Mouse (Mus musculus) forelimb bud, embryonic 11.5 days (tissue): ENCODE measurements at regions not wholly inside any gene's neighbourhood (a gene's known extent, or its start where the extent isn't known, plus 50 kb on each side); places are given as distances from the start of the nearest gene placed in this dataset.

Source experiments
- DNase-seq: peaks from one replicate; pipeline ENCODE4 v3.0.0-alpha.2; 2012; ENCODE audit warnings: low read depth, low spot score

DNA sequence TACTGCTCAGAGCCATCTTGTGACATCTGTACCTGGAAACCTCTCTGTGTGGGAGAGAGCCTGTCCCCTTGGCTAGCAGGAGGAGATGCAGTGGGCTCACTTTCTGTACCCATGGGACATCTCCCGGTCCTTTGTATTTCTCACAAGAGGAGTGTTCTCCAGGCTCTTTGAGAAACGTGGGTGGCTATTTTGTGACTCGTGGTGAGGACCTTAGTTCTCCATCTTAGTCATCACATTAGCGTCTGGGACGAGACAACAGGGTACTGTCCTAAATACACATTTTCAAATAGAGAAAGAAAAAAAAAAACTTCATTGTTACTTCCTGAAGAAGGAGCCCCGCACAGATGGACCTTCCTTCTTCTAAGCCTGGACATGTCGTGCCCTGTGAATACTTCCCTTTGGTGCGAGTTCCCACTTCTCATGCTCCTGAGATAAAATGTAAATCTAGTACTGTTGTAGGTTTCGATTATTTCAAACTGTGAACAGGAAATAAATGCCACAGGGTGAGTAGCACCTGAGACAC is 366.8 kb upstream of the Runx1 start:
- no peak for DNase-seq

DNA sequence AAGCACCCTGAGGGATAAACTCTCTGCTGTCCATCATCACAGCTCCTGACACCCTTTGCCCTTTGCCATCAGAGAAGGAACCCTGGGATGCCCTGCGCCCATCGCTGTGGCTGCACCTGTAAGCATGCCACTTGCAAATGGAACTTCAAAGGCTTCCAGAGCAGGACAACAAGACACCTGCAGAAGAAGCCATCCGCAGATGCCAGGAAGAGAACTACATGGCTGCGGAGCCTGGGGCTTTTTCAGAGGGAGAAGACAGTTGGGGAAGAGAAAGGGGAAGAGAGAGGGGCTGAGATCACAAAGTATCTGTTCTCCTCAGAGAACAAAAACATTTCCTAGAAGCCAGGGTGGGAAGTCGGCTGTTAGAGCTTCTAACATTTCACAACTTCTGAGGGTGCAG is 365.2 kb upstream of the Runx1 start:
- no peak for DNase-seq

DNA sequence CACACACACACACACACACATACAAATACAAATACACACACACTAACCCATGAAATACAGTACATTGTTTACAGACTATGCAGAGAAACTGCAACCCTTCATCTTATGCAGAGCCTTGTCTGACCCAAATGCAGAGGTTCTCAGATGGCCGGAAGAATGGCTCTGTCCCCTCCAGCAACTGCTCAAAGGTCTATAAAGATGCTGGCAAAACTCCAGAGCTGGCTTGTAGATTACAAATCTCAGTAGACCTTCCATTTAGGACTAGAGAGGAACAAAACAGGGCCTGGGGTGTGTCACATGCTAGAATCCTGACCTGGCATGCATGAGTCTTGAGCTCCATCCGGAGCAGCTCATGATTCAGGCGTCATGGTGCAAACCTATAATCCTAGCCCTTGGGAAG is 364.4 kb upstream of the Runx1 start:
- no peak for DNase-seq

DNA sequence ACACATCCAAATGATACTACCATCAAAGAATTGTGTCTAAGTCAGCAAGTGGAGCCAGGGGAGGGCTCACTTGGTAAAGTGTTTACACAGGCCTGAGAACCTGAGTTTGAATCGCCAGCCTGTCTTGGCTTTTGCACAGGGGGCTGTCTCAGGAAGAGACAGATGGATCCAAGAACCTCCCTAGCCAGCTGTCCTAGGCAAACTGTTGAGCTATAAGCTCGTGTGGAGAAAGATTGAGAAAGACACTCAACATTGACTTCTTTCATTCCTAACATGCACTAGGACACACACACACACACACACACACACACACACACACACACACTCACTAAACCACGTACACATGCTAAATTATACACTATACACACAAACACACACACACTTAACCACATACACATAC is 363.9 kb upstream of the Runx1 start:
- DNase-seq: no peak

DNA sequence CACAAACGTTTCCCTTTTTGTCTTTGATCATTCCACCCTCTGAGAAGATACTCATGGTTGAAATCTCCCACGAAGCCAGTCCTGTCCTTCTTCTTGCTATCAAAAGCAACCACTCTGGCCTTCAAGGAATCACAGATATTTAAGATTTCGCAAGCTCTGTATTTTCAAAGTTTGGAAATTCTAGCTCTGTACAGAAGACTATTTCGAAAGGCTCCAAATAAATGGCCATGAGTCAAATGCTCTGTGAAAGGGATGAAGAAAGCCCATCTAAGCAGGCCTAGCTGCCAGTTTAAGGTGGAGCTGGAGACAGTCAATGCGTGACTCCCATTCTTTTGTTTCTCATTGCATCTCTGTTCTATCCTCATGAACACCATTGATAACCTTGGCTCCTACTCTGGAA is 363.5 kb upstream of the Runx1 start:
- no peak for DNase-seq

DNA sequence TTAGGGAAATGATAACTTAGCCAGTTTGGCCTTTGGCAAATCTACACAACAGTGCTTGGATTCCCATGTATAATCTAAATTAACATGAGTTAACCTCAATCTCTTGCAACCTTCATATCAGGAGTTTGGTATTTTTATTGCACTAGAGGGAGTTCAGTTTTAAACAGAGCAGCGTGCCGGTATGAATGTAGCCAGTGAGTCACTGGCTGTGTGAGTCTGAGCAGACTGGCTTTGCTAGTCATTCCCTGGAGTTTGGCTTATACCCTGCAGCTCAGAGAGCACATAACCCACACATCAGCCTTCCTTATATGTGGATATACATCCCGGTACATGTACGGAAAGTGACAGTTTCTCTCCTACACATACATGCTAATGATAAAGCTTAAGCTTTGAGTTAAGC is 360.6 kb upstream of the Runx1 start:
- no peak for DNase-seq

DNA sequence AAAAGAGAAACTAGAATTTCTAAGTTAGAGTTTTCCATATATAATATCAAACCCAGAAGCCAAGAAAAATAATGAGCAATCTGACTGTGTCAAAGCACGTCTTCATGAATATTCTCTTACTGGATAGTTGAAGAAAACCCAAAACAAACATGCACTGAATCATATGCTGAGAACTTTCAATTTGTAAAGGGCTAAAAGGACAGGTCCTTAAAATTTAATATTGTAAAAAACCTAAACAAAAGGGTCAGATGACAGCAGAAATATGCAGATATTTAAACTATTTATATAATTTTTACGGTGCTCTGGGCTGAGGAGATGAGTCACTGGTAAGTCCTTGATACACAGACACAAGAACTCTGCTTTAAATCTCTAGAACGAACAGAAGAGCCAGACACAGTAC is 356.7 kb upstream of the Runx1 start:
- no peak for DNase-seq

DNA sequence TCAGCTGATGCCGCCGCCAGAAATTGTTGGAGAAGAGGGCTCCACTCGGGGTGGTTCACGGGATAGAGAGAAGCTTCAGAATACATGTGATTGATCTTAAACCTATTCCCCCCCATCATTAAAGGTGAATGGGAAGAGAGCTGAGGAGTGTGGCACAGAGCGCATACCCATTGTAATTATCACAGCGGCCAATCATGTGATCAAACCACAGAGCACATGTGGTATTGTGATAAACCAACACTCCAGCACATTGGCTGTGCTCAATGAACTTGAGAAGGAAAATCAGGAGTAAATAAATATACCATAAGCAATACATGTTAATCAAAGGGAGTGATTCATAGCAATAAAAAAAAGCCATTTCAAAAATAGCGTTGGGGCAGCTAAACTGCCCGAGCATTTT is 355.5 kb upstream of the Runx1 start:
- DNase-seq: no peak

DNA sequence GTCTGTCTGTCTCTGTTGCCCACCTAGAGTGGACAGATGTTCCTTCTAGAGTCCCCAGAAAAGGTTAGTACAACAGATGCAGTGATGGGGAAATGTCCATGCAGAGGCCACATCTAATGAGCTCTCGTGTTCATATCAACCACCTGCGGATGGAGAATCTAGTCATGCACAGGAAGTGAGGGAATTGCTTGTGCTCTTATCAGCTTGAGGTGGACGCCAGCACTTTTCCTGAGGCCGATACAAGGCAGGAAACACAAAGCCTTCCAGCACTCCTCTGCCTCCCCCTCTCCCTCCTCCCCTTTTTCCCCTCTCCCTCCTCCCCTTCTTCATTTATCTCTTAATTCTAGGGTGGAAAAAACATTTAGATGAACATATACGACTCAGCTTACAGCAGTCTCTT is 354.3 kb upstream of the Runx1 start:
- no peak for DNase-seq

DNA sequence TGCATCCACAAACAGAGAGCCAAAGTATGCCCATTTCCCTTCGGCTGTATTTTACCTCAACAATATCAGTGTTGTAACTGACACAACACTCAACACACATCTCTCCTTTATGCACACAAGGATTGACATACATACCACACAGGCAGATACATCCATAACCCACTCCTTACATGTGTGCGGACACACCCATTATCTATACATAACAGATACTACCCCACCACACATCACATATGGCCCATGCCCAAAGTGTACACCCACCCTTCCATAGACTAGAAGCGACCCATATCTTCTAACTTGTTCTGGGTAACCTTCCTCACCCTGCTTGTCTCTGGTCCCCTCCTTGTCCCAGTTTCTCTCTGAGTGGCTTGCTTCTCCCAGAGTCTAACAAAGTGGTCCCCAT is 340.7 kb upstream of the Runx1 start:
- DNase-seq: no peak

DNA sequence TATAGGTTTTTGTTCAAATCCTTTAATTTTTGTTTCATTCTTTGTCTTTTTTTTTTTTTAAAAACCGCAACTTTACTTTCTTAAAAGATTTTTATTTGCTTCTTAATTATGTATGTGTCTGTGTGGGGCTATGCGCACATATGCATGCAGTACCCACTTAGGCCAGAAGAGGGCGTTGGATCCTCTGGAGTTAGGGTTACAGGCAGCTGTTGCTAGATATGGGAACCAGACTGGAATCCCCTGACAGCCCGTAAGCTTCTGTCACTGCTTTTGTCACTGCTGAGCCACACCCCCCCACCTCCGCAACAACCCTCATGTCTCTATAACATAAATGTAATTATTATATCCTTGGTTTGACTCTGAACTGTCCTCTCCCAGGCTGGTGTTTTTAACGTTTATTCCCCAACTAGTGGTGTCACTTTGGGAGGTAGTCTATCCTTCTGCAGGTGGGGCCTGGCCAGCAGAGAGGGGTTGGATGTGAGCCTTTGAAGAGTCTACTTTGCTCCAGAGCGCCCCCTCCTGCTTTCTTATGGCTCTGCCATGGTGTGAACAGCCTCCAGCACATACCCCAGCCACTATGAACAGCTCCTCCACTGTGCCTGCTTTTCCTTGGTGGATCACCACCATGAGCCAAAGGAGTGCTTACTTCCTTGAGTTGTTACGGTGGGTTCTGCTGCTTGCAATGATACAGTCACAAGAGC is 332.7 kb upstream of the Runx1 start:
- no peak for DNase-seq

DNA sequence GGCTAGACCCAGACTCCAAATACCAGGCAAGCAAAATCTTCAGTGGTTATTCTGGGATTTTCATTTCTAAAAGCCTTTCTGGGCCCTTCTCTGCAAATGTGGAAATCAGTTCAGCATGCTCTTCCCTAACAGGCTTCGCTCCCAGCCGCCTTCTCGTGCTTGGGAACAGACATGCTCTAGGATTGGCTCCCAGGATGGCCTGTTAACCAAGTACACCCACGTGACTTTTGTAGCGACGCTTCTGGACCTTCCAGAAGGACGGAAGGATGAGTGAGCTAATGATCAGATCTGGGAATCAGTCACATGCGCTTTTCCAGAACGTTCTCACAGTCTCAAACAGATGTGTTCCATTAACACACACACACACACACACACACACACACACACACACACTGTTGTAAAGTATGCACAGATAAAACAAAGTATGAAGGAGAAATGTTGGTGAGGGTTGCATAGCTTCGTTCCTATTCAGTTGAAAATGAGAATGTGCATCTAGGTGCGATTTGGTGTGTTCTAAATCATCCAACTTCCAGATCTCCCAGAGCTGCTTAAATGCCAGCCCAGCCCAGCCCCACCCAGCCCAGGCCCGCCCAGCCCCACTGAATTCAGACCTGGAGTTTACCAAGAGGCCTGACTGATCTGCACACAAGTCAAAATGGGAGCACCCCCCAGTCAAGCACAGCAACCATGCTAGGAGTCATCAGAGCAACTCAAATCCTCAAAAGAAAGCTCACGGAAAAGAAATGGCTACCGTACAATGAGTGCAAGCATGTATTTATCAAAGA is 327.8 kb upstream of the Runx1 start:
- DNase-seq: no peak

DNA sequence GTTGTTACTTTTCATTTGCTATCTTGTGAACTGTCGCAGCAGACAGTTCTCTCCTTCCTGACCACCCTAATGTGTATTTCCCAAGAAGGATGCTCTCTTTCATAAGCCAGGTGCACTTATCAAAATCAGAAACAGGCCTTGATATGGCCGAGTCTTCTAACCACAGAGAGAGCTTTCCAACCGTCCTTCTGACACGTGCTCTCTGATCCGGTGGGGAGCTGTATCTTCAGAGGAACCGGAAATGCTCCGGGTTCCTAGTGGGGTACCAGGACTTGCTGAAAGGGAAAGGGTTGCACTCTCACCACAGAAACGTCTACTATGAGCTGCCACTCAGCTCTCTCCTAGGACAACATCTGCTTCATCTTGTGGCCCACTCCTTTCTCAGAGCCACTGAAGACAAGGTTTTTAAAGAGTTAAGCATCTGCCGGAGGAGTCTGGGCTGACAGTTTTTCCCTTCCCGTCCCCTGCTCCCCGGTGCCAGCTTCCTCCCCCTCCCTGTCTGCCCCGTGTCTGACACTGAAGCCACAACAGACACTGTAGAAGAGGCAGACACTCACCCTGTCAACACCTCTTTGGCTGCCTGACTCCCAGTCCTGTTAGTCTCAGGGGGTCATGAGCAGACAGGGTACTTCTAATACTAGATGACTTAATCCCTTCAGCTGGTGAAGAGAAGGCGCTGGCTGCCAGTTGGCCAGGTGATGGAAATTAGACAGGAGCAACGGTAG is 327.0 kb upstream of the Runx1 start:
- DNase-seq: no peak

DNA sequence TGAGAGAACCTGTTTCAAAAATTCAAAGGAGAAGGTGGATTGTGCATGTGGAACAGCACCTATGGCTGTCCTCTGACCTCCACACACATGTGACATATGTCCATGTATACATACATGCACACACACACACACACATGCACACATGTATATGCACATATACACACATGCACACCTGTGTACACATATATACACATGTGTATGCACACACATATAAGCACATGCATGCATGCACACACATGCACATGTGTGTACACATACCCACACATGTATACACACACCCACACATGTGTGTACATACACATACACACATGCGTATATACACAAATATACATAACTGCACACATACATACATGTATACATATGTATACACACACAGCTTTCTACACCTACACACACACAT is 326.1 kb upstream of the Runx1 start:
- no peak for DNase-seq

DNA sequence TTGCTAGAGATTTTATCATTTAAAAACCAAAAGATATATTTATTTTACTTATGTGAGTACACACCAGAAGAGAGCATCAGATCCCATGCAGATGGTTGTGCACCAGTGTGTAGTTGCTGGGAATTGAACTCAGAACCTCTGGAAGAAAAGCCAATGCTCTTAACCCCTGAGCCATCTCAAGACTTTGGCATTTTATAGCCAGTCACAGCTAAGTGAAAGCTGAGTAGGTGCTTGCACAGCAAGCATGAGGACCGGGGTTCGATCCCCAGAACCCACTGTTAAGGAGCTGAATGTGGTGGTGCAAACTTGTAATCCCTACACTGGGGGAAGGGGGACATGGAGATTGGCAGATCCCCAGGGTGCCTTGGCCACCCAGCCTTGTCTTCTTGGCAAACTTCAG is 325.7 kb upstream of the Runx1 start:
- no peak for DNase-seq

DNA sequence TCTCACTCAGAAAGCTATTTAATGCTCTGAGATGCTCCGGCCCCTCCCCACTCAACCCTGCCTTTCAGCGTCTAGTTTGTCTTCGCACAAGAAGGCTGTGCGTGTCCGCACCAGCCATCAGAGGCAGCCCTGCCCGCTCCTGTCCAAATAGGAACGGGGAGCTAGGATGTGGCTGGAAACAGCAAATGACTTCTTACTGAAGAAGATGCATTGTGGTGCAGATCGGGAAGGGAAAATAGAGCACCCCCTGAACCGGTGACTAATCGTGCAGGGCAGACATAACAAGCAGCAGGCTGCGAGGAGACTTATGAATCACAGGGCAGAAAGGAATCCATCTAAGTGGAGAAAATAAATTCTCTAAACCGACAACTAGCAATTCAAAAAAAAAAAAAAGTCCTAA is 324.5 kb upstream of the Runx1 start:
- DNase-seq: no peak

DNA sequence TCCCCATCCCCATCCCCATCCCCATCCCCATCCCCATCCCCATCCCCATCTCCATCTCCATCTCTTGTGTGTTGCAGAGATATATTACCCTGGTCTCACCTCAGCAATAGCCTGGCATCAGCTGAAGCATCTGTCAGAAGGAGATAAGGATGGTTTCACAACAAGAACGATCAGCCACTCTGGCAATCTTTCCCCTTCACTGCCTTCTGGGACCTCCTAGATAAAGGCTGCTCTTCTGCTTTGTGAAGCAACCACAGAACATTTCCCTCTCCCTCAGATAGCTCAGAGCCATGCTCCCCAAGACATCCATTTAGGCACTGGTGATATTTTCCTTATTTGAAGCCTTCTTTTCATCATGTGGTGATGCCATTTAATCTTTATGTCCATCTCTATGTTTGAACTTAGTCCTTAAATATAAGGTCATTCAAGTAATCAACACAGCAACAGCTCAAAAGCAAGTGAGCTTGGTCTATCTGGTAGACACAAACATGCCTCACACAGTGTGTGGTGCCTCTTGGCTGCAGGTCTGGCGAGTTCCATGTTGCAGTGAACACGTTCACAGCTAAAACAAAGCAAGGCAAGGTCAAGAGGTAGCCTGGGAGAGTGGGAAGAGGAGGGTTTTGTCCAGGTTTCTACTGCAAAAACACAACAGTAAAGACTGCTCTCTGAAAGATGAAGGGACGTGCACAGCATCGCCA is 321.7 kb upstream of the Runx1 start:
- DNase-seq: no peak

DNA sequence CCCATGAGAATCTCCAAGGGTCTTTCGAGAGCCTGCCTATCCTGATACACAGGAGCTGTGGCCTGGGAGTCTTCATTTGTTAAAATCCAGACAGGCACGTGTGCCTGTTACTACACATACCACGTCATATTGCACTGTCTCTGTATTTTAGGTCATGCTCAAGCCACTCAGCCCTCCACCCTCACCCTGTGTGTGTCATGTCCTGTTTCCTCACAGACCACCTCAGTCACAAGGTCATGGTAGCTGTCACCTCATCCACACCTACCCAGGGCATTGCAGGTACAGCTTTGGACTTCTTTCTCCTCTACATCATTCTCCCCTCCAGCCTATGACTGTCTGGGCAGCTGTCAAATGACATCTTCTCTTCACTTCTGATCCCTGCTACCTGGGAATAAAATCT is 320.9 kb upstream of the Runx1 start:
- DNase-seq: no peak

DNA sequence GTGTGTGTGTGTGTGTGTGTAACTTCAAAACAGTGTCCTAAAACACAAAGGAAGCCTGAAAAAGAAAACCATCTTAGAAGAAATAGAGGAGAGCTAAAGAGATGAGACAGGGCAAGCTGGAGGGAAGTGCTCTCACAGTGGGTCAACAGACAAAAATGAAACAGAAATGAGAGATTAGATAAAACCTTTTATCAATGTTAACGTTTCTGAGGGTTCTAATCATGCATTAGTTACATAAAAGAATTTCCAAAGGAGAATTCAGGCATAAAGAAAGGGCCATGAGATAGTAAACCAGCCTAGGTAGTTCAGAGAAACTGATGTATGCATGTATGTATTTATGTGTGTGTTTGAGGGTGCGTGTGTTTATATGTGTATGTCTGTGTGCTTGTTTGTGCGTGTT is 319.7 kb upstream of the Runx1 start:
- no peak for DNase-seq

DNA sequence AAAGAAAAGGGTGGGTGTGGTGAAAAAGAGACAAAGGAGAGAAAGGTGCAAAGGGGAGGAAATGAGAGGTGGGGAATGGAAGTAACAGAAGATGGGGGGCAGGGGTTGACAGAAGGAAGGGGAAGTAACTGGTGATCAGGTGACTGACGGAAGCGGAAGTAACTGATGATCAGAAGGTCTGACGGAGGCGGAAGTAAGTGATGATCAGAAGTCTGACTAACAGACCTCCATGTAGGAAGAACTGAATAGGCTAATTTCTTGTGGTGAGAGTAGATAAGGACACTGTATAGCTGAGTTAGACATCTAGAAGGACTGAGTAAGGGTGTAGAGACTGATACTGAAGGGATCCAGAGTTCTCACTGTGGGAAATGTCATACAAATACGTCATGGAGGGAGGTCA is 318.1 kb upstream of the Runx1 start:
- no peak for DNase-seq

DNA sequence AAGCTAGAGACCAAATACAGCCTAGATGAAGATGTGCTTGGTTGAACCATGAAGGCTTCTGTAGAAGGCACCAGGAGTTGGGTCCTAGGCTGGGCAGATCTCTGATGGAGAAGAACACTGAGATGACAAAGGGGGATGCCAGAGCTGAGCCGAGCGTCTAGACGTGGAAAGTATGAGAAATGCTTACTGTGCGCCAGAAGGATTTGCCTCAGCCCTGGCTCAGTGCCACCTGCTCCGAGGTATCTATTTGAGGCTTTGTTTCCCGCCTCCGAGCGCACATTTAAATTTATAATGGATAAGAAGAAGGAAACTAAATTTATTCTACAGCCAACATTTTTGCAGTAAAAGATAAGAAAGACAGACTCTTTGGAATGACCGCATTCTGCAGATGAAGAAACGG is 317.2 kb upstream of the Runx1 start:
- no peak for DNase-seq

DNA sequence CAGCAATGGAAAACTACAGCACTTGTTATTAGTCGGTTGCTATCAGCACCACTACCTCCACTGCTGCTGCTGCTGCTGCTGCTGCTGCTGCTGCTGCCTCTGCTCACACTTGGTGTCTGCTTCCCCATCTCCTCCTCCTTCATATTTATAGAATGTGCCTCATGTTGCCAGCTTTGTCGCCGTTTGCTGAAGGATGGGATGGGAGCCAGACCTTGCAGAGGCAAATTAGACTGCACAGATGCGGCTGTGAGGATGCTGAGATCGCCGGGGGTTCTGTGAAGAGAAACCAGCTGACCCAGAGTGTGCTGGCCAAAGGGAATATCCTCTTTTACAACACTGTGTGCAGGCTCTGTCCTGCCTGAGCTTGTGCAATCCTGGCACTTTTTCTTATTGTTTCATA is 316.0 kb upstream of the Runx1 start:
- DNase-seq: no peak
